Mouse (Mus musculus): ENCODE measurements at regions not wholly inside any gene's neighbourhood (a gene's known extent, or its start where the extent isn't known, plus 50 kb on each side); places are given as distances from the start of the nearest gene placed in this dataset.

DNA sequence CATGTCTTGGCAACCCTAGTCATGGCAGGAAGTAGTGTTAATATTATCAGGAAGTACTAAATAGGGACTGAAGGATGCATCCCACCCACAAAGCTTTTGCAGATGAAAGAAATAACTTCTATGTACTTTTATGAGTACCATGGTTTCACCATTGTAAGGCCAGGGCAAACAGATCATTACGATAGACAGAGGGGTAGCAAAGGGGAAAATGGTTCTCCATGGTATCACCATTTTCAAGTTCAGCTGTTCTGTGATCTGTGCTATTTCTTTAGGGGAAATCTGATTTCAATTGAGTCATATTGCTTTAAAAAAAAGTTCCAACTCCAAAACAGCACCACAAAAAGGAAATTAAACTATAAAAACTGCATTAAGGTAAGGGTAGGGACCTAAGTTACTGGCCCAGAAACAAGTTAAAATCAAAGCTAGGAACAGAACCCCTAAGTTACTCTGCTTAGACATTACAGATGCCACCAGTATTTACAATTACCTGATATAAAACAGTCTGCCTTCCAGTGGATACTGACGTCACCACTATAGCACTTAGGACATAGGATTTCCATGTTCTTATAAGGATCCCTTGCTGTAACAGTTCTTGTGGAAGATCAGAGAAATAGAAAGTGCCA lies 610.4 kb downstream of the Bcl11a start:
- DNase-seq (ENCODE audit: low spot score in 2 of 2), result no peak

DNA sequence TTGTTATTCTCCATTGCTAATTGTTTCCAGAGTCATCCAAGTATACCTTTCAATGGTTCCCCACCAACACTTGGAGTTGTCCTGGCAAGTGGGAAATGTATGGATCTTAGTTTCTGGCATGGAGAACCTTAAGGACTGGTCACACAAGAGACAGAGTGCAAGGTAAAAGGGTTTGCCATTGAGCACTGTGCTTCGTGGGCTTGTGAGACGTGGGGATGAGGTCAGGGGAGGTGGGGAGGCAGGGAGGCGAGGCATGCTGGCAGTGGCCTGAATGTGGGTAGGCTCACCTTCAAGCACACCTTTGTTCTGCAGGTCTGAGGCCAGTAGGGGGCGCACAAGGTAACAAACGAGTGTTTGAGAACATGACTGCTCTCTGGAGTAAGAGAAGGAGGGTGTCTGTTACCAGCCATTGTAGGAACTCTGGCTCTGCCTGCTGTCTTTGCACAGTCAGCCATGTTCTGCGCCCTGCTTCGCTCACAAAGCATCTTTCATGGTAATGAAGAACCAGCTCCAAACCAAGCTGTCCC lies 612.0 kb downstream of the Bcl11a start:
- DNase-seq (ENCODE audit: low spot score in 2 of 2), result peak; percentile 13 to 55

DNA sequence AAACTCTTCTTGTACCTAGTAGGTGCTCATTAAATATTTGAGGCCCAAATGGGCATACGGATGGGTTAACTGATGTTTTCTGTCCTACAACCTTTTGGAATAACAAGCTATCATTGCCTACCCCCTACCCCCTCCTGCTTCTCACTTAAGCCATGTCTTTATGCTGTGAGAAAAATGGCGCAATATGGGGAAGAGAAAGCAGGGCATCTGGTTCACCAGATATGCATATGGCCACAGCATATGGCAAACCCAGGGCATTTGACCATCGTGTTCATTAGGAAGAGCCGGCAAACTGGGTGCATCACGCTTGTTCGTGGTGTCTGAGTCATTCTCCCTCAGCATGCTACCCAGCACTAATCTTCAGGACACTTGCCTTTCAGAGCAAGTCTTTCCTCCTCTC lies 616.1 kb downstream of the Bcl11a start:
- DNase-seq (ENCODE audit: low spot score in 2 of 2), result no peak

DNA sequence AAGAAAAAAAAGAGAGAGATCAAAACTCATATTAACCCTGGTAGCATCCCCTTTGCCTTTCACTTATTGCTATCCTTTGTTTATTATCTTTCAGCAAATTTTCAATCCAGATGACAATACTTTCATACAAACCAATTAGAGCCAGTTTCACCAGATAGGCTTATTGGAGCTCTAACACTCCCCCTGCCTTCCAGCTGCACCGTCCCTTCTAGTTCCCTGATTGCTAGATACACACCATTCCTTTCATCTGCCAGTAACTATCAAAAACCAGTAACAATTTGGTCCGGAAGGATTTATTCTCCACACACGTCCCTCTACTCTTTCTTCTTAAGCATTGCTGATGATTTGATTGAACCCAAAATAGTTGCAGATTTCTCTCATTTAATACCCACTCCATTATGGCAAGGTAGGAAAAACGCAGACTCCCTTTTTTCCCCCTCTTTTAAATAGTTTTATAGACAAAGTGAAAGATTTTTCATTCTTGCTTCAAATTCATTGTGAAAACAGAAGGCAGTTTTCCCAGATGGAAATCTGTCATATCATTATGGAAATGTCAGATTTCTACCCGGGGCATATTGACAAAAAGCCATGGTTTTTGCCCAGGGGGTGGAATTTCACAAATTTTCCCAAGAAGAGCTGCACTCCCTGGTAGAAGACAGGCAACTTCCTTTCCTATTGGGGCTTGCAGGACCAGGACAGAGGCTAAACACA lies 617.3 kb downstream of the Bcl11a start:
- DNase-seq (ENCODE audit: low spot score in 2 of 2), result no peak

DNA sequence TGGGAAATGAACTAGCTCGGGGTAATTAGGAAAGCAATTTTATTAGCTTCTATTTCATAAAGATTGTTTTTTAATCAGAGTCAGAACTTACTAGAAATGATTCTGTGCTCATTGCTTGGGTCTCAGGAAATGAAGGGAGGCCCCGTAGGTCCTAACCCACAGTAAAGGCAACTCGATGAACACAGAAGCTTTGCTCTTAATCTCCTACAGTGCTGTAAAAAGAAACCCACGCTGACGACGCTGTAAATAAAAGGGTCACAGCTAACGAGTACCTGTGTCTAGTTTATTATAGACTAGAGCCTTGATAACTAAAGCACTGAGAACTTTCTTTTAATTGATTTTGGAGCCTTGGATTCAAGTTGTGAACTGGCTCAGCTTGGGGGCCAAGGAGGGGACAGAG lies 618.7 kb downstream of the Bcl11a start:
- no peak for DNase-seq (ENCODE audit: low spot score in 2 of 2)

DNA sequence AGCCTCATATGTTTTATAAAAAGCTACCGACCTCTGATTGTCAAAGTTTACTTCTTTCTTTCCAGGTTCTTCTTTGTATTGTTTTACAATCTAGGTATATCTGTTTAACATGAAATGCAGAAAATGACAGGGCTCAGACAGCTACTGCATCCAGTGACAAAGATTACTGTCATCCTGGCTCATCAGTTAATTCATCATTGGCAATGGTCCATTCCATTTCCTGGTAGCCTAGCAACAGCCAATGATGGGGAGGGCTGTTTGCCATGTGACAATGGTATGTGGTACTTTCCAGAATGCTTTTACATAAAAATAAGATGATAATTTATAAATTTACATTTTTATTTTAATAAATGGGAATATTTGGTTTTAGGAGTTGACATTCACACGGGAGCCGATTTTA lies 630.9 kb downstream of the Bcl11a start:
- no peak for DNase-seq (ENCODE audit: low spot score in 2 of 2)

DNA sequence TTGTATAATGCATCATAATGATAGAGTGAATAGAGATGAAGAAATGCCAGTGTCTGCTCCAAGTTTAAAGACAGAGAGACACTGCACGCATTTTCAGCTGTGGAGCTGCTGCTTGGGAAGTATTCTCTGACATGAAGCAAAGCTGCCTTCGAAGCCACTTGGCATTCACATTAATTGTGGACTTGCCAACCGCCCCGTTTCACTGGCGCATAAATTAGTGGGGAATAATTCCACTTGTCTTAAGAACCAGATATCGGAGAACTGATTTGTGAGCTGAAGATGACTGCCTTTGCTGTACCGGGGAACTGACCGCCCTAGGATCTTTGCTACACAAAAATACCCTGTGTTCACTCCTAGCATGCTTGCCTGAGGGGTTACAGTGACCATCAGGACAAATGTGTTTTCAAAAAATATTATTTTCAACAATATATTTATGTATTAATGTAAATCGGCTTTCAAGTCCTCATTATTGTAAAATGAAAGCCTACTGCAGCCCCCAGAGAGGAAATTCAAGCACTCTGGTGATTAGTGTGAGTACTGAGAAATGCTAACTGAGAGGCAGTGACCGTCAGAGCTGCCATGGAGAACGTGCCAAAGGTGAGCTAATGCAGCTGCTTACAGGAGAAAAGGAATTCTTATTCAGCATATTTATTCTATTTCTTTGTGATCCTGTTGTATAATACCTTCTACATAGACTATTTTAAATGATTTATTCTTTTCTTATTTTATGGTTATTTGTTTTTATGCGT lies 638.9 kb downstream of the Bcl11a start:
- DNase-seq (ENCODE audit: low spot score in 2 of 2), result no peak

DNA sequence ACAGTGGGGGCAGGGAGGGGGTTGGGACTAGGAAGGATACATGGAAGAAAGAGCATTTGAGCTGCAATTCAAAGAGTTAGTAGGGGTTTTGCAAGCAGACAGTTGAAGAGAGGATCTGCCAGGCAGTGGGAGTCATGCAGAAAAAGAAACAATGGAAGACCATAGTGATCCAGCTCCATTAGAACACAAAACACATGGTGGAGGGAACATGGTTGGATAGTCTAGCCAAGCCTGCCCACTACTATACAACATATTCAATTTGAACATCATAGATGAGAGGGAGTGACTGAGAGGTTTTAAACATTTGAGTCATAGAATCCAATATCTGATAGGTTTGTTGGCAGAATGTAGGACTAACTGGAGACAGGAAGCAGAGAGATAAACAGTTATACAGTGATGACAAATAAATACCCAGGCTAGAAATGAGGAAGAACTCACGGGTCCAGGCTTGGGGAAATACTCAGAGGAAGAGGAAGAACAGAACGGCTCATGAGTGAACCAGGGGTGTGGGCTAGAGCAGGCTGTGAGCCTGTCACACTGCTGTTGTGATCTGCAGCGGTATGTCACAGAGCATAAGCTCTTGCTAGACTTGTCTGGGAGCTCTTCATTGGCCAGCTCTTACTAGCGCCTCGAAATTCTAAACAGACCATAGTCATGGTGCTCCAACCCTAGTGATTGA lies 646.5 kb downstream of the Bcl11a start:
- DNase-seq (ENCODE audit: low spot score in 2 of 2), result no peak

DNA sequence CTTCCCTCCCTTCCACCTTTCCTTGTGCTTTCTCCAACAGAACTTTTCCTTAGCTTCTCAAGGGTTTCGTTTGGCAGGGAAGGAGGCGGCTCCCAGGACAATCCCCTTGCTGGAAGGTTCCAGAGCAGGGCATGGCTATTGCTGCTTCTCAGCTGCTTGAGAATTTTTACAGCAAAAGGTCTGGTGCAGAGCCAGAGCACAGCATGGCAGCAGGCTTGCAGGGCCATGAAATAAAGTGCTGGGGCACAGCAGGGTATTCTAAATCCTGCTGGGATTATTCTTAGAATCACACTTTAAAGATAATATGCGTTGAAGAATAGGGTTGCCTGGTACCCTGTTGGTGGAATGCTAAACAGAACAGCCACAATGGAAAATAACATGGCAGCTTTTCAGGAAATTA lies 648.5 kb downstream of the Bcl11a start:
- DNase-seq (ENCODE audit: low spot score in 2 of 2), result no peak

DNA sequence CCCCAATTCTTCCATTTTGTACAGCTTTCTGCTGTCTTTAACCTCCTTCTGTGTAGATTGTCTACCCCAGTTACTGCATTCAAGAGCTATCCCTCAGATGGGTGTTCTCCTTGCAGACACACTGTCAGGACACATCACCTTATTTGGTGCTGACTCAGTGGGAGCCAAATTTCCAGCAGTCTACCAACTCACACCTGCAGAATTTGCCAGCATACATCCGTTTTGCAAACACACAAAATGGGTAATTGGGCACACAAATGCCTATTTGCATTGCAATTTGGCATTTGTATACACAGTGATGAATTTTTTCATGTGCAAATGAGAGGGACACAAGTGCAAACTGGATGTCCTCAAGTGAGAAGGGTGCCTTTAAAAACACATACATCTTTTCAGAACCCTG lies 649.5 kb downstream of the Bcl11a start:
- DNase-seq (ENCODE audit: low spot score in 2 of 2), result no peak

DNA sequence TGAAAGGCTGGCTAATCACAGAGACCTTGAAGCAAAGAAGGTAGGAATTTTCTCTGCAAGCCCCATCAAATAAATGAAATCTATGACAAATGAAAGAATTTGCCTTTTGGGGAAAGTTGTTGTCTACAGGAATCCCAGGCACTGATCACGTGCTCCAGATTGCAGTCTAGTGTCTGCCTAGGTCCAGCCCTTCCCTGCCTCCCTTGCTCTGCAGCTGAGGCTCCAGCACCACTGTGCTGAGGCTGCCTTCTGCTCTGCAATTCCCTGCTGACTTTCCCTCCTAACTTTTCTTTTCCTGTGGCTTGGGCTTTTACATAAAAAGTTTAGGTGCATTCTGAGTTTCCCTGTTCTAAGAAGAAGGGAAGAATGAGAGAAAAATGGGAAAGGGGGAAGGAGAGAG lies 653.6 kb downstream of the Bcl11a start:
- no peak for DNase-seq (ENCODE audit: low spot score in 2 of 2)

DNA sequence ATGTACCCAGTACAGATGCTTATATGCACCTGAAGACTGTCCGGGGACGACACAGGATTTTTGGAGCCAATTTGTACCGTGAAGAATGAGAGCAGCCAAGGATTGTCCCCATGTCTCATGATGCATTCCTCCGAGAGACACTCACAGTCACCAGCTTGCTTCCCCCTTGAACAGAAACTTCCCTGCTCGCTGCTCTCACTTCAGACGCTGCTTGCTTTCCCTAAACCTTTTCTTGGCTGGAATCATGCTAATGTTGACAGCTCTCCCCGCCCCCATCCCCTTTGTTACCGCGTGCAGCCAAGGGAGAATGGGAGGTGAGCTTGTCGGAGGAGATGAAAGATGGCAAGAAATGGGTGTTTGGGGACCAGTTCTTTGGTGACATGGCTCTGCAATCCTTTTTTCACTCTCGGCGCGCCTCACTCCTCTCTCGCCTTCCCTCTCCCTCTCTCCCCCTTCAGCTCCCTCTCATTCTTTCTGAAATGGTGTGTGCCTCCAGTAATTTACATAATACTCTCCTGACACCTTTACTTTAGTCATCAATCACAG lies 661.9 kb downstream of the Bcl11a start:
- DNase-seq (ENCODE audit: low spot score in 2 of 2), result no peak

DNA sequence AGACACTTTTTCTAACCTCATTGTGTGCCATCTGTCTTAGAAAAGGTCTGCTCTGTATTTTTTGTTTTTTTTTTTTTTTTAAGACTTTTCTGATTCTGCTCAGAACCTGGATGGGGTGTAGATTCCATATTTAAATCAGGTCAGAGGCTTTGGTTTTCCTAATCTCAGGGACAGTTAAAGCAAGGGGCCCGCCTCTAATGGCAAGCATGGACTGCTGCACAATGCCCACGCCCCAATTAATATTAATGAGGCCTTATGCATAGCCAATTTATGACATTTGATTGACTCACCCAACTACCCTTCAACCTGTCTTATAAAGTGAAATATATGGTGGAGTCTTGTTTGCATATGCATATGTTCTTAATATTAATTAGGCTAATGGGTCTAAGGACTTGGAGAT lies 662.6 kb downstream of the Bcl11a start:
- no peak for DNase-seq (ENCODE audit: low spot score in 2 of 2)

DNA sequence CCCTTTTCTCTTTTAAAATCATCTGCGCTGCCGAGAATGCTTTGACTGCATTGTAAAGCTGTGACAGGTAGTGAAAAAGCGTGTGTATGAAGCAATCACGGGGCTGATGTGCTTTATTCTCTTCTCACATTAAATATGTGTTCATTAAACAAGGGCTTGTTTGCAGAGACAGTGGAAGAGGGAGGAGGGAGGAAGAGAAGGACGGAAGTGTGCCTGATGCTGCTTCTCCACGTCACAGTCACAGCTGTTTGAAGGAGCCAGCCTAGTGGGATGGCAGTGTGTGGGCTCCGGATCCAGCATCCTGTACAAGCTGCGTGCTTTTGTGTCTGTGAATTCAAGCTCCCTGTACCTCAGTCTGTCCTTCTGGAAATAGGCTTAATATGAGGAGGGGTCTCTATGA lies 664.7 kb downstream of the Bcl11a start:
- DNase-seq (ENCODE audit: low spot score in 2 of 2), result no peak

DNA sequence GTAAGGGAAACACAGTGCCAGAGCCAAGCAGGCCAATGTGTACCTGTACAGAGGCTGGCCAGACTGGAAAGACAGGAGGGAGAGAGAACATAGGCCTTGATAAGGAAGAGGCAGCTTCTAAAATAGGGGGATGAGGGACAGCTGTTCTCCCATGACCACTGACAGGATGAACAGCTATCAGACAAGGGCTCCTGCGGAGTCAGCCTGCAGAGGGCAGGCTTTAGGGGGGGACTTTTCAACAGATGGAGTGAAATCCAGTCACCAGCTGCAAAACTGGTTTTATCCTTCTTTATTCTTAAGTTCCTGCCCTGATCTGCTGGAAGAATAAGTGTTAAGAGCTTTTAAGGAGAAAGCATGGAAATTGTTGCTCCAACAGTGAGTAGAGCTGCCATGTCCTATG lies 665.6 kb downstream of the Bcl11a start:
- no peak for DNase-seq (ENCODE audit: low spot score in 2 of 2)

DNA sequence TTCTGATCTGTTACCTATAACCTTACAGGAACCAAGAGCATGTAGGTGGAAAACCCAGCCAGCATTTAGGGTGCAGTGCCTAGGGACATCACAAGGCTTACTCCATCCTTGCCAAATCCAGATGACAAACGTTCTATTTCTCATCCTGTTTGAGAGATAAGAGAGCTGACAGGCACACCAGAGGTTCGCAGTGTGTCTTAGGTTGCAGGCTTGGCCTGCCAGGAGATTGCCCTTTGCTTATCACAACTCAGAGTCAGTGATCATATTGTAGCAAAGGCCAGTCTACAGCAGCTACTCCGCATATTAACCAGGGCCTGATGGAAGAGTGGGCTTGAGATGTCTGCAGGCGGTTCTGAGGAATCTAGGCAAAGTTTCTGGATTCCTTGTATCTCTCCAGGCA lies 668.0 kb downstream of the Bcl11a start:
- no peak for DNase-seq (ENCODE audit: low spot score in 2 of 2)

DNA sequence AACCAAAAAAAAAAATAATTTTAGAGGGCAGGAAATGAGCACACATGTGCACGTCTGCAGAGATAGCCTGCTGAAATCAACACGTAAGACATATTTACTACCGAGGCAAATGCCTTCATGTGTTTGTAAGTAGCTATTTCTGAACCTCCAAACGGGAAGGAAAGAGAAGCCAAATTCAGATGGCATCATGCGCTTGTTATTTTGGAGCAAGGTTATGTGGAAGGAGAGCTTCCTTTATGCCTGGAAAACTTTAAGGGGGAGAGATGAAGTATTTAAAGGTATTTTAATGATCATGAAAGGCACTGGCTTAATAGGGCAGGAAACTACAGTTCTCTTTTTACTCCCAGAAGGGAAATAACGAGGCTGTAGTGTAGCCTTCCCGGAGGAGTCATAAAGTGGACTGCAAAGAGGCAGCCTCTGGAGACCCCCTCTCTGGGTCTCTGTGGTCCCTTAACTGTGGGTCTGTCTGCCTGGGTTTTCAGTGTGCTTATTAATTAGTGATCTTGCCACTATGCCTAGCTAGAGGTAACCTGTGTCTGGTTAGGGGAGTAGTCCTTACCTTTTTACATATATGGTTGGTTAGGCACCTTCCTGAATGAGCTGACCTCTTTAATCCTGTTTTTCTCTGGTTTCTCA lies 672.4 kb downstream of the Bcl11a start:
- DNase-seq (ENCODE audit: low spot score in 2 of 2), result no peak

DNA sequence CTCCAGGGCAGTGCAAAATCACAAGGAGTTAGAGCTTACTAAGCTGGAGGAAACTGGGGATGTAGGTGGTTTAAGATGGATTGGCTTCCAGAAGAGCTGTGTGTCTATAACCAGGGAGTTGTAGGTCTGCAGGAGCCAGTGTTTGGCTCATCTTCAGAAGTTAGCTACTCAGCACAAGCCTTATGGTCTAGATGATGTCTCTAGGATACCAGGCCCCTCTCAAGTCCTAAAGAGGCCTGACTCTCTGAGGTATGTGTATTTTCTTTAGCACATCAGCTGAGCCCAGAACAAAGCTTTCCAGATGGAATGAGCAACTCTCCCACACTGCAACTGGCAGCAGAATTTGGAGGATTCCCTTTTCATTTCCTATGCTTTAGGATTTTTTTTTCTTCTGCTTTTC lies 680.3 kb downstream of the Bcl11a start:
- DNase-seq (ENCODE audit: low spot score in 2 of 2), result no peak

DNA sequence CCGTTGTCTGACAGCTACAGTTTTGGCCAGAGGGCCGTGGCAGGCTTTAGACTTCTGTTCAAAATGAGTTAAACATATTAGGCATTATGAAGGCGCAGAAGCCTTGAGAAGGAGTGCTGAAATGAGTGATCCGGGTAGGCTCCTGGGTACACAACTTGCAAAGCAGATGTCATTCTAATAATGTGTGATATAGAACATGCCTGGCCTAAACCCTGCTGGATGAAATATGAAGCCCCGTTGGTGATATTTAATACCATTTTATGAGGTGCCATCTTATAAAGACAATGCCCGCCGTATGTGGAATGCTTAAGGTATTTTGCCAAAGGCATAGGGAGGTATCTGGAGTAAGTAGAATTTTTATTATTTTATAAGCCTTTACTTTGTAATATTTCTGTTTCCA lies 705.6 kb downstream of the Bcl11a start:
- DNase-seq (ENCODE audit: low spot score in 2 of 2), result no peak

DNA sequence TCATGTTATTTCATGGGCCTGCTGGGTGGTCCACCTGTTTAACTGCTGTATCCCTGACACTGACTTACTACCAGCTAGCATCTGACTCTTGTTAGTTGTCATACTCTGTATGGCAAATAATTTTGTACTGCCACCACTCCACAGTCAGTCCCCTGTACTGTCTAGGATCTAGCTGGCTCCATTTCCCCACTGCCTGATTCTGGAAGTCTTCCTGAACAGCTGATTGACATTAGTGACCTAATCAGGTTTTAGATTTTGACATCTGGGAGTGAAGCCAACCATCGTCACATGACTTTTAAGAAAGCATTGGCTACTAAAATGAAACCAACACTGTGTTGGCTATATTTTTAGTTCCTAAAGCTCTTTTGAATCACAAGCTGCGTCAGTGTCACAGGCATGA lies 711.3 kb downstream of the Bcl11a start:
- no peak for DNase-seq (ENCODE audit: low spot score in 2 of 2)

DNA sequence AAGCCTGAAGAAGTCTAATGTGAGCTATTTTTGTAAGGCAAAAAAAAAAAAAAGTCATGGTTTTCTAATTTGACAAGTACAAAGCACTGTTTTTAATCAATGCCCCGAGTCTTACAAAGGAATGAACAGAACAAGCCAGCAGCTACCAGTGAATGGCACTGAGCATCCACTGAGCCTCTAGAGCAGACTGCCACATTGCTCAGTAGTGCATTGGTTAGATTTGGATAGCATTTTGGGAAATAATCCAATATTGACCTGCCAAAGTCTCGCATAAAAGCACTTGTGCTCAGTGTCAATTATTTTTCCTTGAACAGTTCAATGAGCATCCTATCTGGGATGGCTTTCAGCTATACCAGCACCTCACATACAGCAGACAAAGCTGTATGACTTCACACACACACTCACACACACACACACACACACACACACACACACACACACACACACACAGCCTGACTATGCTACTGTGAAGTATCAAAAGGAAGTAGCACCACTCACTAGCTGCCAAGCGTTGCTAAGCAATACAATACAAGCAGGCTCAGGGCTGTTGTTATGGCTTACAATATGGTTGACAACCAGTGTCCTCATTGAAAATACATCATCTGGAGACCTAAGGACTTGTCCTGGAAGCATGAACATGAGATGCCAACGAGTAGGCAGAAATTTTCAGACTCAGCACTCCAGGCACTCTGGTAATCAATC lies 717.8 kb downstream of the Bcl11a start:
- DNase-seq (ENCODE audit: low spot score in 2 of 2), result no peak

Measured in spleen, postnatal 14 days (tissue).